Mouse (Mus musculus) MEL (cell line): Measurements from ENCODE around the gene Tenm3. TPM values are rescaled to one million over a fixed set of nuclear protein-coding genes. Genes with fewer than 3 reads are reported as not detected.

Source experiments
- DNase-seq: peaks from one replicate; pipeline ENCODE4 v3.0.0; 2011; ENCODE audit warnings: low read depth, low spot score
- H3K27ac ChIP-seq: 2 replicates; pipeline ENCODE4 v1.5.1; 2012; ENCODE audit warnings: low read depth, mild to moderate bottlenecking, control low read depth, low read length, moderate library complexity; ENCODE audit not compliant: control insufficient read depth
- H3K27me3 ChIP-seq, 2 experiments: fragments of 150-350 bp in 1 of 2; sonication (generic) in 1 of 2; 2 replicates each; pipeline ENCODE4 v1.6.1; 2012; ENCODE audit warnings: low read length in 2 of 2, mild to moderate bottlenecking in 2 of 2, improper control_type of control experiment in 1 of 2, moderate library complexity in 1 of 2; ENCODE audit not compliant: insufficient read depth in 2 of 2, control insufficient read depth in 1 of 2
- H3K36me3 ChIP-seq, 2 experiments: 2 replicates each; pipeline ENCODE4 v1.6.1; 2012 to 2014; ENCODE audit warnings: low read length in 2 of 2, improper control_type of control experiment in 1 of 2, inconsistent platforms in 1 of 2, mild to moderate bottlenecking in 1 of 2; ENCODE audit not compliant: insufficient read depth in 2 of 2, control insufficient read depth in 1 of 2
- H3K4me1 ChIP-seq, 2 experiments: fragments of 150-350 bp in 1 of 2; sonication (generic) in 1 of 2; 2 replicates each; pipeline ENCODE4 v1.6.1; 2012; ENCODE audit warnings: low read length in 2 of 2, improper control_type of control experiment in 1 of 2, mild to moderate bottlenecking in 1 of 2; ENCODE audit not compliant: insufficient read depth in 2 of 2, control insufficient read depth in 1 of 2
- H3K4me3 ChIP-seq, 2 experiments: fragments of 150-350 bp in 1 of 2; sonication (generic) in 1 of 2; 2 replicates each; pipeline ENCODE4 v1.5.1; 2012; ENCODE audit warnings: low read depth in 2 of 2, low read length in 2 of 2, mild to moderate bottlenecking in 2 of 2, moderate library complexity in 2 of 2, control low read depth in 1 of 2, improper control_type of control experiment in 1 of 2; ENCODE audit not compliant: control insufficient read depth in 1 of 2, insufficient read depth in 1 of 2
- H3K79me2 ChIP-seq: 2 replicates; pipeline ENCODE4 v1.6.1; 2012; ENCODE audit warnings: mild to moderate bottlenecking, low read length, moderate library complexity; ENCODE audit not compliant: control insufficient read depth, poor library complexity, insufficient read depth
- H3K9ac ChIP-seq: 2 replicates; pipeline ENCODE4 v1.6.1; 2012; ENCODE audit warnings: low read depth, mild to moderate bottlenecking, control low read depth, low read length, moderate library complexity; ENCODE audit not compliant: control insufficient read depth, poor library complexity, severe bottlenecking
- H3K9me3 ChIP-seq: fragments of 150-350 bp; sonication (generic); replicated peaks from 2 replicates; pipeline ENCODE4 v1.6.1; 2012; ENCODE audit warnings: mild to moderate bottlenecking, low read length, improper control_type of control experiment, moderate library complexity; ENCODE audit not compliant: insufficient read depth
- BHLHE40 ChIP-seq: IDR thresholded peaks from 2 replicates; pipeline ENCODE4 v1.6.1; 2012; ENCODE audit warnings: low read depth, mild to moderate bottlenecking, inconsistent platforms, low read length, improper control_type of control experiment, borderline replicate concordance
- CHD2 ChIP-seq: IDR thresholded peaks from 2 replicates; pipeline ENCODE4 v1.6.1; 2011; ENCODE audit warnings: low read length, improper control_type of control experiment
- CTCF ChIP-seq, 3 experiments: IDR thresholded peaks in 2 of 3; conservative IDR thresholded peaks in 1 of 3; 2 replicates each; pipeline ENCODE4 v1.5.1; 2011 to 2012; ENCODE audit warnings: low read length in 3 of 3, low read depth in 2 of 3, mild to moderate bottlenecking in 2 of 3, improper control_type of control experiment in 1 of 3, inconsistent platforms in 1 of 3, mixed read lengths in 1 of 3, moderate library complexity in 1 of 3; ENCODE audit not compliant: control insufficient read depth in 1 of 3, insufficient read depth in 1 of 3, poor library complexity in 1 of 3, severe bottlenecking in 1 of 3
- ELF1 ChIP-seq: IDR thresholded peaks from 2 replicates; pipeline ENCODE4 v1.6.1; 2014; ENCODE audit warnings: low read depth, mild to moderate bottlenecking, inconsistent platforms, low read length, improper control_type of control experiment, moderate library complexity
- EP300 ChIP-seq, 2 experiments: IDR thresholded peaks; 2 replicates each; pipeline ENCODE4 v1.6.1; 2011; ENCODE audit warnings: improper control_type of control experiment in 2 of 2, low read length in 2 of 2, low read depth in 1 of 2, mild to moderate bottlenecking in 1 of 2
- ETS1 ChIP-seq: IDR thresholded peaks from 2 replicates; pipeline ENCODE4 v1.6.1; 2012; ENCODE audit warnings: low read depth, mild to moderate bottlenecking, inconsistent platforms, low read length, improper control_type of control experiment, moderate library complexity
- GABPA ChIP-seq: IDR thresholded peaks from 2 replicates; pipeline ENCODE4 v1.6.1; 2012; ENCODE audit warnings: low read depth, mild to moderate bottlenecking, inconsistent platforms, low read length, improper control_type of control experiment, moderate library complexity
- GATA1 ChIP-seq: IDR thresholded peaks from 2 replicates; pipeline ENCODE4 v1.6.1; 2011; ENCODE audit warnings: low read depth, low read length, improper control_type of control experiment
- HCFC1 ChIP-seq: IDR thresholded peaks from 2 replicates; pipeline ENCODE4 v1.6.1; 2012; ENCODE audit warnings: low read depth, mild to moderate bottlenecking, inconsistent platforms, low read length, improper control_type of control experiment, moderate library complexity
- KAT2A ChIP-seq: conservative IDR thresholded peaks from 2 replicates; pipeline ENCODE4 v1.6.1; 2012; ENCODE audit warnings: low read depth, low read length, improper control_type of control experiment, inconsistent platforms
- MAFK ChIP-seq: IDR thresholded peaks from 2 replicates; pipeline ENCODE4 v1.6.1; 2011; ENCODE audit warnings: low read depth, mild to moderate bottlenecking, low read length, improper control_type of control experiment, borderline replicate concordance
- MYC ChIP-seq: IDR thresholded peaks from 2 replicates; pipeline ENCODE4 v1.6.1; 2011; ENCODE audit warnings: low read depth, mild to moderate bottlenecking, low read length, improper control_type of control experiment, moderate library complexity
- NELFE ChIP-seq: IDR thresholded peaks from 2 replicates; pipeline ENCODE4 v1.6.1; 2011; ENCODE audit warnings: low read depth, low read length, improper control_type of control experiment
- NRF1 ChIP-seq: IDR thresholded peaks from 2 replicates; pipeline ENCODE4 v1.6.1; 2014; ENCODE audit warnings: low read depth, mild to moderate bottlenecking, inconsistent platforms, low read length, improper control_type of control experiment, moderate library complexity; ENCODE audit not compliant: poor library complexity, insufficient read depth, severe bottlenecking
- POLR2A ChIP-seq, 2 experiments: IDR thresholded peaks; 2 replicates each; pipeline ENCODE4 v1.6.1; 2011 to 2012; ENCODE audit warnings: low read length in 2 of 2, mild to moderate bottlenecking in 2 of 2, control low read depth in 1 of 2, improper control_type of control experiment in 1 of 2, low read depth in 1 of 2, moderate library complexity in 1 of 2; ENCODE audit not compliant: control insufficient read depth in 1 of 2, insufficient read depth in 1 of 2, poor library complexity in 1 of 2
- POLR2AphosphoS2 ChIP-seq: IDR thresholded peaks from 2 replicates; pipeline ENCODE4 v1.6.1; 2011; ENCODE audit warnings: low read length, improper control_type of control experiment
- RAD21 ChIP-seq: IDR thresholded peaks from 2 replicates; pipeline ENCODE4 v1.6.1; 2011; ENCODE audit warnings: mild to moderate bottlenecking, low read depth, low read length, improper control_type of control experiment
- TAL1 ChIP-seq: IDR thresholded peaks from 2 replicates; pipeline ENCODE4 v1.6.1; 2012; ENCODE audit warnings: mild to moderate bottlenecking, inconsistent platforms, low read length, moderate library complexity, mixed read lengths
- TCF12 ChIP-seq: IDR thresholded peaks from 2 replicates; pipeline ENCODE4 v1.6.1; 2014; ENCODE audit warnings: low read depth, mild to moderate bottlenecking, inconsistent platforms, low read length, improper control_type of control experiment, moderate library complexity
- UBTF ChIP-seq: IDR thresholded peaks from 2 replicates; pipeline ENCODE4 v1.6.1; 2012; ENCODE audit warnings: low read depth, mild to moderate bottlenecking, inconsistent platforms, low read length, improper control_type of control experiment, moderate library complexity, borderline replicate concordance; ENCODE audit not compliant: insufficient read depth
- ZKSCAN1 ChIP-seq: IDR thresholded peaks from 2 replicates; pipeline ENCODE4 v1.6.1; 2012; ENCODE audit warnings: low read depth, mild to moderate bottlenecking, inconsistent platforms, low read length, improper control_type of control experiment, moderate library complexity
- ZMIZ1 ChIP-seq: IDR thresholded peaks from 2 replicates; pipeline ENCODE4 v1.6.1; 2012; ENCODE audit warnings: low read depth, mild to moderate bottlenecking, inconsistent platforms, low read length, improper control_type of control experiment, moderate library complexity
- polyA plus RNA-seq, 2 experiments: library from polyadenylated mRNA; stranded (reverse) in 1 of 2; unstranded in 1 of 2; fragments of >175 nt in 1 of 2; fragments of >200 nt in 1 of 2; gene quantifications; 2 replicates each; pipeline versions ENCODE4 v1.2.1 to v1.2.4; 2012; ENCODE audit warnings: low replicate concordance in 2 of 2, low read depth in 1 of 2; ENCODE audit not compliant: insufficient read length in 2 of 2, insufficient read depth in 1 of 2, missing spikeins in 1 of 2
- total RNA-seq: library from RNA; depleted of rRNA; stranded (reverse); fragments of 300-350 nt; gene quantifications from 2 replicates; pipeline ENCODE4 v1.2.3, GENCODE M21; 2012

Tenm3 gene
- total and polyA plus RNA-seq, 3 experiments, result not detected

- Histone ChIP-seq H3K9ac (no peak overlapping the region), H3K27me3 (no peaks in the 10 kb centered on the region), H3K27ac (no peak overlapping the region), H3K4me3 (no peak overlapping the region), H3K36me3 (no peaks in the 10 kb centered on the region), H3K9me3 (no peaks in the 10 kb centered on the region), H3K79me2 (no peaks in the 10 kb centered on the region), H3K4me1 (no peaks in the 10 kb centered on the region)
- TF ChIP-seq POLR2AphosphoS2, result no peak
- no peak for TF ChIP-seq CTCF (IDR thresholded peaks at IDR 0.05 in 2 of 3, conservative IDR thresholded peaks at IDR 0.05 in 1 of 3; ENCODE audit: control insufficient read depth in 1 of 3, insufficient read depth in 1 of 3, low read depth in 2 of 3, low read length in 3 of 3, poor library complexity in 1 of 3, severe bottlenecking in 1 of 3)
- no peak for TF ChIP-seq MYC
- no peak for TF ChIP-seq MAFK
- no peak for TF ChIP-seq NELFE
- no peak for TF ChIP-seq ZMIZ1
- TF ChIP-seq EP300 (IDR thresholded peaks at IDR 0.05; ENCODE audit: low read depth in 1 of 2, low read length in 2 of 2), result no peak
- no peak for TF ChIP-seq HCFC1
- no peak for DNase-seq
Observed at GRCm38 (mm10) chr8:48611934-48612512, 231.7 kb downstream of the Tenm3 start.

- TF ChIP-seq KAT2A (no peak), RAD21 (no peak)
- Histone ChIP-seq H3K79me2 (no peaks in the 10 kb centered on the region), H3K36me3 (no peaks in the 10 kb centered on the region), H3K4me1 (no peaks in the 10 kb centered on the region), H3K9me3 (no peaks in the 10 kb centered on the region), H3K4me3 (no peak overlapping the region), H3K27ac (no peak overlapping the region), H3K9ac (no peak overlapping the region), H3K27me3 (no peaks in the 10 kb centered on the region)
- no peak for DNase-seq
Observed at GRCm38 (mm10) chr8:48611126-48611525, 232.6 kb downstream of the Tenm3 start.

GRCm38 (mm10) chr8:48610316-48610715, 233.4 kb downstream of the Tenm3 start:
- no peaks in the 10 kb centered on the region for H3K36me3 ChIP-seq
- no peaks in the 10 kb centered on the region for H3K4me1 ChIP-seq
- no peaks in the 10 kb centered on the region for H3K9me3 ChIP-seq
- no peak overlapping the region for H3K4me3 ChIP-seq
- H3K27me3 ChIP-seq, result no peaks in the 10 kb centered on the region
- DNase-seq, result no peak
- no peak overlapping the region for H3K9ac ChIP-seq
- TF ChIP-seq HCFC1, result no peak
- no peak for TF ChIP-seq ZKSCAN1
- no peak for TF ChIP-seq GATA1
- no peak for TF ChIP-seq ETS1
- no peak for TF ChIP-seq CHD2
- no peak for TF ChIP-seq BHLHE40
- TF ChIP-seq ELF1, result no peak
- no peak for TF ChIP-seq UBTF
- no peak for TF ChIP-seq GABPA
- TF ChIP-seq TCF12, result no peak
- TF ChIP-seq NRF1, result no peak
- no peak for TF ChIP-seq POLR2A (IDR thresholded peaks at IDR 0.05; ENCODE audit: control insufficient read depth in 1 of 2, insufficient read depth in 1 of 2, low read depth in 1 of 2, low read length in 2 of 2, poor library complexity in 1 of 2)
- no peak for TF ChIP-seq TAL1
- no peak overlapping the region for H3K27ac ChIP-seq
- H3K79me2 ChIP-seq, result no peaks in the 10 kb centered on the region
